ENCODE assay signal across 26 mouse cellular contexts in genomic region chr17:63798961-63799531, GRCm38 (mm10).
A peak's percentile ranks its signal among the peaks of the same experiment; 100 is the strongest.
DNase-seq lines count a peak whose midpoint lies in the region; ATAC-seq lines count a peak whose summit lies in the region.
"Had no signal": no experiment of that assay in that cellular context is flagged by ENCODE, and none has a peak within 500 bp of the region (broad histone marks: within the 10 kb centered on the region; RNA-seq: fewer than 3 reads in every experiment).

No protein-coding gene starts in this region.

- no peaks in the 10 kb centered on the region for H3K36me3 ChIP-seq in limb, embryonic 10.5 days
- H3K36me3 ChIP-seq in kidney, embryonic 15.5 days = no peaks in the 10 kb centered on the region
- H3K36me3 ChIP-seq in hindbrain, embryonic 13.5 days = no peaks in the 10 kb centered on the region
- H3K36me3 ChIP-seq: G1E; heart, embryonic 12.5 days; hindbrain, embryonic 12.5 days; liver, embryonic 15.5 days; lung, embryonic 15.5 days; neural tube, embryonic 15.5 days had no signal

- no peaks in the 10 kb centered on the region for H3K27me3 ChIP-seq in limb, embryonic 10.5 days (ENCODE audit: low read depth, poor library complexity, severe bottlenecking)
- no peaks in the 10 kb centered on the region for H3K27me3 ChIP-seq in kidney, embryonic 15.5 days
- H3K27me3 ChIP-seq in hindbrain, embryonic 13.5 days = no peaks in the 10 kb centered on the region
- H3K27me3 ChIP-seq: CH12.LX; forebrain, embryonic 13.5 days; heart, embryonic 12.5 days; hindbrain, embryonic 12.5 days; liver, embryonic 15.5 days; lung, embryonic 15.5 days; neural tube, embryonic 15.5 days had no signal

- no peak overlapping the region for H3K4me2 ChIP-seq in kidney, embryonic 15.5 days
- H3K4me2 ChIP-seq in hindbrain, embryonic 13.5 days = no peak overlapping the region
- H3K4me2 ChIP-seq: forebrain, embryonic 13.5 days; heart, embryonic 12.5 days; hindbrain, embryonic 12.5 days; liver, embryonic 15.5 days; lung, embryonic 15.5 days; neural tube, embryonic 15.5 days had no signal

- no peaks in the 10 kb centered on the region for H3K9me3 ChIP-seq in limb, embryonic 10.5 days (replicated peaks)
- H3K9me3 ChIP-seq in kidney, embryonic 15.5 days (replicated peaks) = 0 out of 2 replicates have a peak, but pooled peaks cover 3% of the 10 kb centered on the region
- H3K9me3 ChIP-seq in hindbrain, embryonic 13.5 days = no peaks in the 10 kb centered on the region
- H3K9me3 ChIP-seq: forebrain, embryonic 13.5 days; G1E; heart, embryonic 12.5 days; hindbrain, embryonic 12.5 days; liver, embryonic 15.5 days; lung, embryonic 15.5 days; neural tube, embryonic 15.5 days had no signal

- 89% methylated on average over 6 of the region's 6 CpGs for WGBS in limb, embryonic 10.5 days
- WGBS in kidney, embryonic 15.5 days = 81% methylated on average over 6 of the region's 6 CpGs
- 91% methylated on average over 6 of the region's 6 CpGs for WGBS in hindbrain, embryonic 13.5 days

- no peak overlapping the region for H3K27ac ChIP-seq in limb, embryonic 10.5 days
- no peak overlapping the region for H3K27ac ChIP-seq in kidney, embryonic 15.5 days
- no peak overlapping the region for H3K27ac ChIP-seq in hindbrain, embryonic 13.5 days
- H3K27ac ChIP-seq: forebrain, embryonic 13.5 days; hindbrain, embryonic 12.5 days; left cerebral cortex, adult 2 months; liver, embryonic 15.5 days; lung, embryonic 15.5 days; neural tube, embryonic 15.5 days had no signal

- ATAC-seq in megakaryocyte progenitor cell, adult 5-6 weeks (replicated peaks; ENCODE audit: poor library complexity) = no peak
- no peak for ATAC-seq in kidney, embryonic 15.5 days (replicated peaks; ENCODE audit: low FRiP score)
- ATAC-seq in hindbrain, embryonic 13.5 days (ENCODE audit: low FRiP score) = no peak
- ATAC-seq: forebrain, embryonic 13.5 days had no signal

- no peaks in the 10 kb centered on the region for H3K4me1 ChIP-seq in limb, embryonic 10.5 days
- peaks cover 4% of the 10 kb centered on the region; the same call in 1 of the 2 replicates for H3K4me1 ChIP-seq in kidney, embryonic 15.5 days
- H3K4me1 ChIP-seq in hindbrain, embryonic 13.5 days (replicated peaks) = no peaks in the 10 kb centered on the region
- H3K4me1 ChIP-seq: forebrain, embryonic 13.5 days; heart, embryonic 12.5 days; liver, embryonic 15.5 days; lung, embryonic 15.5 days; neural tube, embryonic 15.5 days had no signal

- H3K9ac ChIP-seq in kidney, embryonic 15.5 days = no peak overlapping the region
- H3K9ac ChIP-seq in hindbrain, embryonic 13.5 days = no peak overlapping the region
- H3K9ac ChIP-seq: forebrain, embryonic 13.5 days; heart, embryonic 12.5 days; hindbrain, embryonic 12.5 days; liver, embryonic 15.5 days; lung, embryonic 15.5 days; neural tube, embryonic 15.5 days had no signal

- H3K4me3 ChIP-seq in limb, embryonic 10.5 days = no peak overlapping the region
- no peak overlapping the region for H3K4me3 ChIP-seq in kidney, embryonic 15.5 days (replicated peaks)
- H3K4me3 ChIP-seq in hindbrain, embryonic 13.5 days = no peak overlapping the region
- H3K4me3 ChIP-seq: erythroblast, embryonic 14.5 days; forebrain, embryonic 13.5 days; heart, embryonic 12.5 days; hindbrain, embryonic 12.5 days; left cerebral cortex, adult 2 months; liver, embryonic 15.5 days; lung, embryonic 15.5 days; neural tube, embryonic 15.5 days had no signal

- DNase-seq in adrenal gland, adult 2 months = peak; percentile 62
- DNase-seq in adrenal gland, adult 18-20 months (ENCODE audit: low spot score in 2 of 2) = no peak
- DNase-seq in 3T3-L1 (ENCODE audit: low read depth, low spot score) = peak; percentile 98
- peak; percentile 34 for DNase-seq in adrenal gland, postnatal 10 days
- DNase-seq in limb, embryonic 10.5 days (ENCODE audit: low spot score) = peak; percentile 3
- DNase-seq: cerebellum, adult 9-11 months; heart, postnatal 10 days; kidney, adult 11 months; kidney, postnatal 4 days; layer of hippocampus, adult 9-11 months; liver; lung, postnatal 4 days; thymus, postnatal 14 days had no signal

Comparison
In these comparisons a context has a peak if more than half of its experiments do, and no peak if none do; other contexts are left out.
1. DNase-seq: peak in adrenal gland, adult 2 months (single experiment), 3T3-L1 (single experiment), adrenal gland, postnatal 10 days (single experiment) and limb, embryonic 10.5 days (single experiment); none in adrenal gland, adult 18-20 months (0 of 2).